Mouse (Mus musculus): ENCODE measurements at regions not wholly inside any gene's neighbourhood (a gene's known extent, or its start where the extent isn't known, plus 50 kb on each side); places are given as distances from the start of the nearest gene placed in this dataset.

DNA sequence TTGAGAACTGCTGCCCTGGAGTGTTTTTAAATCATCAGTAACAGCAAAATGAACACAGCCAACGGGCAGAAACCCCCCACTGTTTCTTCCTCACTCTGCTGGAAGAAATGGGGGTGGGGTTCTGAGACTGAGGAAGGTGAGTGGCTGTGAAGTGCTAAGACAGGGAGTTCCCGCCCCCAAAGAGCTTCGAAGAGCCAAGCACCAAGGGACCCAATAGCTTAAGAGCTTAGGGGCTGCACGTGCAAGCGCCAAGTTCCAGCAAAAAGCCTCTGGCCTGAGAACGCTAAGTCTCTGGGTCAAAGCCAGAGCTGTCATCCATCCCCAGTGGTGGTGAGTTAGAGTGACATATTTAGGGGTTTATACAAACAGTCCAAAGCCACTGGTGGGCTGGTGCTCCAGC is 55.1 kb upstream of the Pcbd1 start:
- no peak for DNase-seq (ENCODE audit: low spot score)

DNA sequence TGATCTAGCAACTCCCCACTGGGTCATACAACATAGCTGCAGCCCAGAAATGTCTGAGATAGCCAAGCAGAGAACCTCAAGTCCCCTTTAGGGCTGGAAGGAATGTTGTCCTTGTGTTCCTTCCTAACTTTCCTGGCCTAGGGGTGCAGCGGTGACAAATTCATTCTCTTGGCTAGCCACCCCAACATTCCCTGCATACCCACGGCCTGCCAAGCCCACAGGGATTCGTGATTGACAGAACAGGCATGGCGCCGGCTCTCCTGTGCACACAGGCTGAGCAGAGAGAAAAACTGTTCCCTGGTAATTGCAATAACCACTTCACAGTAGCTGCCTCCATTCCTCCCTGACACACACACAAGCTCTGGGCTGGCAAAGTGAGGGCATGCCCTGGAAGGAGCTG is 60.5 kb upstream of the Pcbd1 start:
- DNase-seq (ENCODE audit: low spot score) = no peak

DNA sequence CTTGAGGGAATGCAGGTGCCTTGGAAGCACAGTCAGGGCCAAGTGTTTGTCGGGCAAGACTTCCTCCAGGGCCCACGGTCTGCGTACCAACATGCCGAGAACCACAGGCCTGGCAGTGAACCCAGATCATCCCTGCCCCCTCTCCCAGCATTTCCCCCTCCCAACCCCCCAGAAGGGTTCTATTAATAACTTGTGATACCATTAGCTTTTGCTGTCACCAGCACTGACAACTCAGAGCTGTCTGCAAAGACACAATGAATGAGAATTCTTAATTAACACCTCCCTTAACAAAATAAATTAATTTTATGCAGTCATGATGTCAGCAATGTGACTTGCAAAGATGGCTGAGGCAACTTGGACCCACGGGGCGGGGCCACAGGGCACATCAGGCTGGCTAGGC is 61.9 kb upstream of the Pcbd1 start:
- DNase-seq (ENCODE audit: low spot score) = no peak

- no peak for DNase-seq (ENCODE audit: low spot score)
Measured at GRCm38 (mm10) chr10:61025061-61025460, 64.1 kb upstream of the Pcbd1 start.

GRCm38 (mm10) chr10:61024166-61024565 is 65.0 kb upstream of the Pcbd1 start:
- no peak for DNase-seq (ENCODE audit: low spot score)

- DNase-seq (ENCODE audit: low spot score) = peak; percentile 50
Measured at GRCm38 (mm10) chr10:61023431-61023830, 65.7 kb upstream of the Pcbd1 start.

DNA sequence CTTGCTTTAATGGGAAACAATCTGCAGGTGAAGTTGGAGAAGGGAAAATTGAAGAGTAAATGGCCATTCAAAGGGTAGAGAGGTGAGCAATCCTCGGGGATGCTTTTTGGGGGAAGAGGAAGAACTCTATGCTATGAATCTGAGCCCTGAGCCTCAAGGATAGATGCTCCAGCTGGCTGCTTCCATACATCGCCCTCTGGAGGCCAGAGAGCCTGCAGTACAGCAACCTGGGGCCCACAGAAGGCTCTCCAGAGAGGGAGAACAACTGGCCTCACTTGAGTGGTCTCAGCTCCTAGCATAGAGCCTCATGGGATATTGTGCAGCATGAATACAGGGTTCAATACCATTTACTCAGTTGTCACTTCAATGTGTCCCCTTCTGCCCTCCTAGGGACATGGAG is 69.6 kb upstream of the Pcbd1 start:
- no peak for DNase-seq (ENCODE audit: low spot score)

- DNase-seq (ENCODE audit: low spot score) = no peak
Measured at GRCm38 (mm10) chr10:61012199-61012695, 76.9 kb upstream of the Pcbd1 start.

DNA sequence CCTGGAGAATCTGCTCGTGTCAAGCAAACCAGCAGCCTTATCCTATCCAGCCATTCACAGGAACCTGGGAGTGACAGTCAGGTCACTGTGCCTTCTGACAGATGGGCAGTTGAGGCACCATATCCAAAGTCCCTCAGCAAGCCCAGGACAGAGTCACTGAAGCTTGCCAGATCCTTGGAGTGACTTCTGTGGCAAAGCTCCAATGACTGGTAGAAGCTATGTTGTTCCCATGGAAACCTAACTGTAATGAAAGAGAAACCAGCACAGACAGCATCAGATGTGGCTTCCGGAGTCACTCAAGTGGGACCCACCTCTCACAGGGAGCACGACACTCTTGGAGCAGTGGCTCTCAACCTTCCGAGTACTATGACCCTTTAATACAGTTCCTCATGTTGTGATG is 78.4 kb upstream of the Pcbd1 start:
- no peak for DNase-seq (ENCODE audit: low spot score)

DNA sequence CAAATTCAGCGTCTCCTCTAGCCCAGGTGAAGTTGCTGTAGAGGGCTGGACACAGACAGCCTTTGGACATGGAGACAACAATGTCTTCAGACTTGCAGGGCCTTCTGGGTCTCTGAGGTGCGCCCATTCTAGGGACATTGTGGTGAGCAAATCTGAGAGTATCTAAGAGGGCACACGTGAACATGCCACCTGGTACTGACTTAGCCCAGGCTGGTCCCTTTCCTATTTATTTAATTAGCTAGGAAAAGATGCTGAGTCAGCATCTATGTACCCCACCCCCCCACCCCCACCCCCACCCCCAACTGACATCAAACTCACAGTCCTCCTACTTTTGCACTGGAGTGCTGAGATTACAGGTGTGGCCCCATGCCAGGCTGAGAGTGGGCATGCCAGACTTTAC is 81.7 kb upstream of the Pcbd1 start:
- no peak for DNase-seq (ENCODE audit: low spot score)

DNA sequence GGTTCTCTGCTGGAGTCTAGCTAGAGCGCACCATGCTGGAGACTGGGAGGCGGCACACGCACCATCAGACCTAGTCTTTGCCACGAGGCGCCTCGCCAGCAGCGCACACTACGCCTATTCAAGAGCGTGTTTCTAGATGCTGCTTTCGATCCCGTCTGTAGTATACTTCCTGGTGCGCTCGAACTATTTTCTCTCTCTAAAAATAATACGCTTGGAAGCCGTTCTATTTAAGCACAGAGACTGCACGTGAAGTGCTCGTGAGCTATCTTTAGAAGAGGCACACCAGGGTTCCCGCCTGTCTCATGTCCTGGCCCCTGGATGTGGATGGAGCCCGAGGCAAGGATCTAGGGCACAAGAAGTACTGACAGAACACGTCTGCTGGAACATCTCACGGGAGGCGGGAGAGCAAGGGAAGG is 87.4 kb upstream of the Pcbd1 start:
- DNase-seq (ENCODE audit: low spot score) = no peak

- DNase-seq (ENCODE audit: low spot score) = no peak
Measured at GRCm38 (mm10) chr10:60997393-60997792, 91.7 kb upstream of the Pcbd1 start.

DNA sequence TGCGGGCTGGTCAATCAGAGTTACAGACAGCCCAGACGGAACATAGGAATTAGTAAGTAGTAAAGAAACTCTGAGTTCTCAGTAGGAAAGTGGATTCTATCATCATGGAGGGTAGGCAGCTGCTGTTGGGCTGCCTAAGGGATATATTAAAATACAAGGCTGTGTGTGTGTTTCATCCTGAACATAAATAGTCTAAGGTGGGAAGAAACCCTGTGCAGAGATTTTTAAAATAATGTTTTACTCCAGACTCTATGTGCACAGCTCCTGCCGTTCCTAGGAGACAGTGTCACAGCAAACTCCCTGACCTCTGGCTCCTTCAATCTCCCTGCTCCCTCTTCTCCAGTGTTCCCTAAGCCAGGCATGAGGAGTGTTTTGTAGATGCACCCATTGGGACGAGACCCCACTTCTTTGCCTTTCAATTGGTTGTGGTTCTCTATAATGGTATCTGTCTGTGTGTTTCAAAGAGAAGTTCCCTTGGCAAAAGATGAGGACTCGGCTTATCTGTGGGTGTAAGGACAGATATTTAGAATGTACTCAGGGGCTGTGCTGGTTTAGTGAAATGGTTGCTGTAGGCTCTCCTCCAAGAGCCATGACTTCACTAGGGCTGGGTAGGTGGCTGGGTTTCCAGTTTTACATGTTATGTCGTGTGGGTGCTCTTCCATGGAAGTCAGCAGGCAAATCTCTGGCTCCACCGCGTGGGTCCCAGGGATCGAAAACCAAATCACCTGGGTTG is 93.1 kb upstream of the Pcbd1 start:
- no peak for DNase-seq (ENCODE audit: low spot score)

DNA sequence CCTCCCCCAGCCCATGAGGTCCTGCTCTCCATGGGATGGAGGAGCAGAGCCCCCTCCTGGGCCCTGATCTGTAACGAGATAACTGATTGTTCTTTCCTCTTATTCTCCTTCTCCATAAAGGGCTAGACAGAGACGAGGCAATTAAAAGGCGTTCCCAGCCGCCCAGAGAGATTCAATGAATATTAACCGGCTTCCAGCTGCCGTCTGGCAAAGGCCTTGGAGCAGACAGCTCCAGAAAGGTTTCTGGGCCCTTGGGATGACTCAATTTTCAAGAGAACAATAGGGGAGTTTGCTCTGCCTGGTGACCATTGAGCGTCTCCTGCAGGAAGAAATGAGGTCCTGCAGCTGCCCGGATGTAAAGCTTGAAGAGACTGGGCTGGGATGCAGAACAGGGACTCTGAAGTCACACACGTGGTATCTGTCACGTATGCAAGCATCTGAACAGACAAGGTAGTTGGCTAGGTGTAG is 104.0 kb upstream of the Pcbd1 start:
- DNase-seq (ENCODE audit: low spot score) = no peak

DNA sequence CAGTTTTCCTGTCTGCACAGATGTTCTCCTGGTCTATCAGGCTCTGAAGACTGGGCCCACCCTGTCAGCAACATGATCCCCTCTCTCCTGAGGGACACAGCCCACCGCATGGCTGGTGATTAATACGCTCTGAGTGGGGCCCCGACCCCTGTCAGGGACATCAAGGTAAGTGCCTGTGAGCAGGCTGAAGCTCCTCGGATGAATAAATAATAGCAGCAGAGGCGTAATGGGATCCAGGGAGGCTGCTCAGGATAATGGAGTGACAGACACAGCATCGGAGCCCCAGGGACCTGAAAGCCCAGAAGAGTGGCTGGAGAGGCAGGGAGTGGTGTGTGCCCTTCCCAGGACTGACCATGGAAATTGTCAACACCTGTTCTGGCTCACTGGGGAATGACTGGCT is 107.4 kb upstream of the Pcbd1 start:
- no peak for DNase-seq (ENCODE audit: low spot score)

DNA sequence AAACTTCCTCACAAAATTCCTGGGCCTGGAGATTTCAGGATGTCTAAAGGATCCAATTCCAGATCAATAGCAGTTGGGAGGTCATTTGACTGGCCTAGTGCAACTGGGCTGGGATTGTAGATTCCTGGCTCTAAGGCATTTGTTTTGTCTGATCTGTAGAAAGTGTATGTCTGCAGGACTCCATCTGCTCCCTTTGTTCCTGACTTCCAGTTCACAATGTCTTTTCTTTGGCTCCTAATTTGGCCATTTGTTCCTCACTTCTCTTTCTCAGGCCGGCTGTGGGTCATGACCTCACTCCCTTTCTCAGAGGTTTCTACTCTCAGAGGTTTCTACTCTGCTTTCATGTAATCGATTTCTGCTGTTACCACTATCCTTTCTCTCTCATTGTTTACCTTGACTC is 115.5 kb upstream of the Pcbd1 start:
- no peak for DNase-seq (ENCODE audit: low spot score)

DNA sequence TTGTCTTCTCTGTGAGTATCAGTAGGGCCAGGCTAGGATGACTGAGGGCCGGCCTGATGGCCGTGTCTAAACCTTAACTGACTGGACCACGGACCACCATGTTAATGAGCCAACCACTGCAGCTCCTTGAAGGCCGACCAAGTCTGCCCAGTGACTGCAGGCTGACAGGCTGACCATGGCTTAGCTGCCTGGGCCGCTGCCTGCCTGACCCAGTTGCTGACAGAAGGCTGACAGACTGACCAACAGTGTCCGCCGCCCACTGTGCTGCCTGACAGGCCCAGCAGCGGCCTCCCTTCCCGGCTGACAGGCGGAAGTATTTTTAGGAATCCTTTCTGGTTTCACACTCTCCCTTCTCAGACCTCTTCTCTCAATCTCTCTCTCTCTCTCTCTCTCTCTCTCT is 124.3 kb upstream of the Pcbd1 start:
- no peak for DNase-seq (ENCODE audit: low spot score)

DNA sequence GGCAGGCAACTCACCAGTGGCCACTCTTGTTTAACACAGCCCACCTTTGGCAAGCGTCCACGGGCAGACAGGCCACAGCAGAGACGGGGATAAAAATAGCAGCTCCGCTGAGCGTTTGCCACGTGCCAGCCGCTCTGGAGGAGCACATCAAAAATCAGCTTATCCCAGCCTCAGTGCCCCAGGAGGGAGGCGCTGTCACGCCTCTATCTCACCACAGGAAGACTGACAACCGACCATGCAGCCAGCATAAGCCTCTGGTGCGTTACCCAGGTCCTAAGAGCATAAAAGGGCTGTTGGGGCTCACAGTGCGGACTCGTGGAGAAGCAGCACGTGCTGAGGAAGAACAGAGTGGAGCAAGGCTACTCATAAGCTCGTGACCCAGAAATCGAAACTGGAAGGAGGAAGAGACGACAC is 126.4 kb upstream of the Unc5b start:
- no peak for DNase-seq (ENCODE audit: low spot score)

GRCm38 (mm10) chr10:60955467-60955866 is 124.1 kb upstream of the Unc5b start:
- DNase-seq (ENCODE audit: low spot score) = no peak

DNA sequence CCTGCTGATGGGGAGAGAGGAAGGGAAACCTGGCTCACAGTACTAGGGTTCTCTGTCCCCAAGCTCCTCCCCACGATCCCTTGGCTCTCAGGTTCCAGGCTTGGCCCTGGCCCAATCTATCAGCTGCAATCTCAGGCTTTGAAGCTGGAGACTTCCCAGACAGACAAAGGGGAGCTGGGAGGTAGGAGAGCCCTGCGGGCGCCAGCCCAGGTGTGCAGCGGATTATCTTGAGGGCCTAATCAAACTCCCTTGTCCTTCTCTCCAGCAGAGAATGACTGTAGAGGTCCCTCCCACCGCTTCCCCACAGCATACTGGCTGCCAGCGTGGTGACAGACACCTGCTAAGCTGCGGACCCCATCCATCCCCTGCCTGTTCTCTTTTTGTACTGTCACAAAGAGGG is 121.1 kb upstream of the Unc5b start:
- DNase-seq (ENCODE audit: low spot score) = no peak

- no peak for DNase-seq (ENCODE audit: low spot score)
Measured at GRCm38 (mm10) chr10:60948983-60949677, 117.7 kb upstream of the Unc5b start.

- no peak for DNase-seq (ENCODE audit: low spot score)
Measured at GRCm38 (mm10) chr10:60943074-60943473, 111.7 kb upstream of the Unc5b start.

DNA sequence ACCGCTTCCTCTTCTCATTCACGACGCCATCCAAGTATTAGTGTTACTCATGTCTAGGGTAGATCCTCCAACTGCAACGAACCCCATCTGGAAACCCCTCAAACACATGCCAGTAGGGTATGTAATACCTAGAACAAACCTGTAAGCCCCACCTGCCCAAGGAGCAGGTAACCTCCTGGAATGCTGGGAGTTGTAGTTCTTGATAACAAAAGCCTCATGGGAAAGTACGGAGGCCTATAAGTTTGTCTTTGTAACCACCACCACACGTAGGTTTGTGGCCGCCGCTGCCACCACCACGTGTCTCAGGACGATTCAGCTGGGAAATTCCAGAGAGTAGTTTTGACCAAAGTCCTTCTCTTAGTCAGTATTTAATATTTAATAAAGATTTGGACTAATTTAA is 107.4 kb upstream of the Unc5b start:
- DNase-seq (ENCODE audit: low spot score) = no peak

DNA sequence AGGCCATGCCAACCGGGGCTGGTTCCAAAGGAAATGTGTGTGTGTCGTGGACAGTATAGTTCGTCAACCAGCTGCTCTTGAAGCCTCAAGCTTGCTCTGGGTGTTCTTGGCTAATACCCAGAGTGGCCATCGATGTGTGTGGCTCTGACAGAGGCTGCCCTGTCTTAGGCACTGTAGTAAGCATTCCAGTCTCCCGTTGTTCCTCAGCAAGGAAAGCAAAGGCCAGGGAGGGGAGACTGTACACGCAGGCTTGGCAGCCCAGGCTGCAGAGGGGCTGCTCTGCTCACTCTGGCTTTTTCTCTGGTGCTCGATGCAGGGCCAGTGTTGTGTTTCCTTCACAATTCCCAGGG is 106.1 kb upstream of the Unc5b start:
- no peak for DNase-seq (ENCODE audit: low spot score)
